Mouse (Mus musculus) CH12.LX (cell line): ENCODE measurements around the gene Olfr666.
"Not testable (repeated sequence)": the region's sequence is repeated elsewhere in the genome, so short reads cannot be mapped to it uniquely, and the experiment has no call there.

ENCODE experiments used
- CTCF ChIP-seq, 2 experiments: IDR thresholded peaks in 1 of 2; conservative IDR thresholded peaks in 1 of 2; 2 replicates each; pipeline ENCODE4 v1.5.1; 2011 to 2012; ENCODE audit warnings: low read depth in 2 of 2, low read length in 2 of 2, improper control_type of control experiment in 1 of 2, inconsistent platforms in 1 of 2, mild to moderate bottlenecking in 1 of 2, moderate library complexity in 1 of 2
- ETS1 ChIP-seq: conservative IDR thresholded peaks from 2 replicates; pipeline ENCODE4 v1.6.1; 2012; ENCODE audit warnings: low read depth, mild to moderate bottlenecking, inconsistent platforms, low read length, improper control_type of control experiment, moderate library complexity
- MAFK ChIP-seq: IDR thresholded peaks from 2 replicates; pipeline ENCODE4 v1.6.1; 2011; ENCODE audit warnings: low read length, improper control_type of control experiment; ENCODE audit not compliant: insufficient replicate concordance
- MAX ChIP-seq: IDR thresholded peaks from 2 replicates; pipeline ENCODE4 v1.6.1; 2011; ENCODE audit warnings: low read length, improper control_type of control experiment
- MXI1 ChIP-seq: IDR thresholded peaks from 2 replicates; pipeline ENCODE4 v1.6.1; 2011; ENCODE audit warnings: mild to moderate bottlenecking, low read depth, low read length, improper control_type of control experiment
- POLR2A ChIP-seq: IDR thresholded peaks from 2 replicates; pipeline ENCODE4 v1.6.1; 2011; ENCODE audit warnings: low read depth, mild to moderate bottlenecking, improper control_type of control experiment, low read length
- SIN3A ChIP-seq: IDR thresholded peaks from 2 replicates; pipeline ENCODE4 v1.6.1; 2012; ENCODE audit warnings: low read length, improper control_type of control experiment, inconsistent platforms
- ZKSCAN1 ChIP-seq: IDR thresholded peaks from 2 replicates; pipeline ENCODE4 v1.6.1; 2012; ENCODE audit warnings: low read depth, inconsistent platforms, low read length, improper control_type of control experiment, borderline replicate concordance
- ZNF384 ChIP-seq: IDR thresholded peaks from 2 replicates; pipeline ENCODE4 v1.6.1; 2012; ENCODE audit warnings: low read depth, low read length, improper control_type of control experiment, inconsistent platforms

DNA sequence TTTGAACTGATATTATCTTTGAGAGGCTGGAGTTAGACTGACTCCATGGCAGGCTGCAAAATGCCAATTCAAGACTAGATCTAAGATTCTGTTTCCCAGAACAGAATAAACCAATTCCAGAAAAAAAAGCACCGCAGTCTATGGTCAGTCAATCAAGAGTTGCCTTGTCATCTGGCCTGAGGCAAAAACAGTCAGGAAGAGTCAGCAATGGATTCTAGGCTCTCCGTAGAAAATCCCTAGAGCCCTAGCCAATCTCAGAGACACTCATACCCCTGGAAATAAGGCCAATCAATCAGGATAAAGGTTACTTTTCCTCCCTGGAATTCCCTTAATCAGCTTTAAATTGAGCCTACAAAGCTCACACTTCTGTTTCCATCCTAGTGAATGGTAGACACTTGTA, 44.2 kb downstream of the Olfr666 start:
- TF ChIP-seq MAX; SIN3A; CTCF (conservative IDR thresholded peaks at IDR 0.05 in 1 of 2, IDR thresholded peaks at IDR 0.05 in 1 of 2; ENCODE audit: low read depth in 2 of 2, low read length in 2 of 2); POLR2A; ZNF384; MXI1; ETS1; ZKSCAN1; MAFK: not testable (repeated sequence)
